Mouse (Mus musculus) cerebellum, adult 2 months (tissue): ENCODE results near the gene Cbx1.

Experiments
- CTCF ChIP-seq: fragments of 200-500 bp; IDR thresholded peaks from 2 replicates; pipeline ENCODE4 v1.5.1; 2011; ENCODE audit warnings: low read depth, mild to moderate bottlenecking, control low read depth, low read length, moderate library complexity, borderline replicate concordance; ENCODE audit not compliant: insufficient read depth
- POLR2A ChIP-seq: fragments of 200-500 bp; IDR thresholded peaks from 2 replicates; pipeline ENCODE4 v1.6.1; 2011; ENCODE audit warnings: low read length, control low read depth, borderline replicate concordance; ENCODE audit not compliant: insufficient read depth

- no peak for TF ChIP-seq POLR2A
- no peak for TF ChIP-seq CTCF
Observed at GRCm38 (mm10) chr11:96758402-96758801, 30.5 kb upstream of the Cbx1 start.
